Mouse (Mus musculus) layer of hippocampus, adult 2 months (tissue): ENCODE measurements around the gene Sema6c. TPM values are rescaled to one million over a fixed set of nuclear protein-coding genes. Genes with fewer than 3 reads are reported as not detected.
"Not testable (repeated sequence)": the region's sequence is repeated elsewhere in the genome, so short reads cannot be mapped to it uniquely, and the experiment has no call there.

Source experiments
- DNase-seq, 2 experiments: peaks; one replicate each; pipeline ENCODE4 v3.0.0; 2022; ENCODE audit warnings: low spot score in 2 of 2
- H3K27ac ChIP-seq: fragments of 200-600 bp; 2 replicates; pipeline ENCODE4 v1.8.1; 2022
- H3K4me3 ChIP-seq: fragments of 200-600 bp; 2 replicates; pipeline ENCODE4 v1.8.1; 2022; ENCODE audit warnings: mild to moderate bottlenecking
- CTCF ChIP-seq: fragments of 200-600 bp; conservative IDR thresholded peaks from 2 replicates; pipeline ENCODE4 v1.8.1; 2022; ENCODE audit warnings: antibody characterized with exemption, mild to moderate bottlenecking, moderate library complexity
- long read RNA-seq, 2 experiments: library from polyadenylated mRNA; stranded (forward); transcript quantifications; one replicate each; pipeline ENCODE4 v2.0.0; 2021; ENCODE audit warnings: borderline mapping rate in 2 of 2
- total RNA-seq, 2 experiments: library from RNA; stranded (reverse); gene quantifications; 2 replicates each; pipeline ENCODE4 v1.2.3; 2021

Sema6c gene
- 10 to 100 TPM; 33.9 to 46.6 TPM for total RNA-seq
- long read RNA-seq, experiment 1, partial matches to known transcripts = 1 of 26 reads
- long read RNA-seq, experiment 1, other reads (novel, unspliced or antisense) = 22 of 26 reads
- long read RNA-seq, experiment 2, transcript Sema6c-201 (20 exons, 3,933 nt) = major isoform, 6 of 38 reads
- long read RNA-seq, experiment 2, partial matches to known transcripts = 3 of 38 reads
- long read RNA-seq, experiment 2, other reads (novel, unspliced or antisense) = 28 of 38 reads

GRCm38 (mm10) chr3:95159987-95160963 lies at the start of gene Sema6c:
TSS of gene Sema6c (plus strand) at chr3:95160457.
- TF ChIP-seq CTCF = no peak
- peak within 1 kb of the TSS; percentile 77 for H3K27ac ChIP-seq
- peak within 1 kb of the TSS; percentile 60 for H3K4me3 ChIP-seq
- DNase-seq = peak; percentile 87 to 92

- H3K27ac ChIP-seq = peak within 1 kb of the TSS; percentile 92
- TF ChIP-seq CTCF = no peak
- DNase-seq = peak; percentile 86 to 91
- peak within 1 kb of the TSS; percentile 86 for H3K4me3 ChIP-seq
These were observed 49.1 kb upstream of the Sema6c start, which contains the start of gene Vps72 for GRCm38 (mm10) chr3:95110911-95111726. TSS of gene Vps72 (plus strand) at chr3:95111022.

GRCm38 (mm10) chr3:95112760-95113159 lies 47.5 kb upstream of the Sema6c start:
- no peak overlapping the region for H3K27ac ChIP-seq
- TF ChIP-seq CTCF = no peak
- H3K4me3 ChIP-seq = no peak overlapping the region
- no peak for DNase-seq

GRCm38 (mm10) chr3:95117751-95118150 lies 42.5 kb upstream of the Sema6c start:
- Histone ChIP-seq H3K27ac (no peak overlapping the region), H3K4me3 (no peak overlapping the region)
- no peak for DNase-seq
- TF ChIP-seq CTCF = no peak

GRCm38 (mm10) chr3:95121580-95121979 lies 38.7 kb upstream of the Sema6c start:
- Histone ChIP-seq H3K27ac (no peak overlapping the region), H3K4me3 (no peak overlapping the region)
- DNase-seq = no peak
- TF ChIP-seq CTCF = no peak

- no peak for DNase-seq
- TF ChIP-seq CTCF = peak; percentile 74
- Histone ChIP-seq H3K4me3 (no peak within 1 kb of the TSS), H3K27ac (peak within 1 kb of the TSS; percentile 21; the same call in 1 of the 2 replicates)
These were observed 36.0 kb upstream of the Sema6c start, which contains the start of gene Tmod4 for GRCm38 (mm10) chr3:95124246-95124645. TSS of gene Tmod4 (plus strand) at chr3:95124476.

- DNase-seq = peak in 1 of 2 experiments; percentile 42
- Histone ChIP-seq H3K27ac (peak overlapping the region; percentile 21; the same call in 1 of the 2 replicates), H3K4me3 (no peak overlapping the region)
- no peak for TF ChIP-seq CTCF
These were observed 35.3 kb upstream of the Sema6c start for GRCm38 (mm10) chr3:95124972-95125371.

- Histone ChIP-seq H3K27ac (no peak overlapping the region), H3K4me3 (no peak overlapping the region)
- TF ChIP-seq CTCF = no peak
- DNase-seq = no peak
These were observed 31.0 kb upstream of the Sema6c start for GRCm38 (mm10) chr3:95129226-95129651.

GRCm38 (mm10) chr3:95130081-95130480 lies 30.2 kb upstream of the Sema6c start:
- no peak for TF ChIP-seq CTCF
- no peak for DNase-seq
- no peak overlapping the region for H3K27ac ChIP-seq
- H3K4me3 ChIP-seq = no peak overlapping the region

GRCm38 (mm10) chr3:95132389-95132788 lies 27.9 kb upstream of the Sema6c start:
- peak; percentile 65 for TF ChIP-seq CTCF
- not testable (repeated sequence) for DNase-seq, H3K27ac ChIP-seq, H3K4me3 ChIP-seq

GRCm38 (mm10) chr3:95133176-95133575 lies 27.1 kb upstream of the Sema6c start:
- Histone ChIP-seq H3K27ac (peak overlapping the region; percentile 91), H3K4me3 (peak overlapping the region; percentile 63)
- no peak for TF ChIP-seq CTCF
- no peak for DNase-seq

- Histone ChIP-seq H3K4me3 (peak within 1 kb of the TSS; percentile 63), H3K27ac (peak within 1 kb of the TSS; percentile 91)
- peak; percentile 92 to 96 for DNase-seq
- peak; percentile 54 for TF ChIP-seq CTCF
These were observed 26.6 kb upstream of the Sema6c start, which contains the start of the genes Scnm1 and Lysmd1 for GRCm38 (mm10) chr3:95133680-95134101. TSS of gene Scnm1 (minus strand) at chr3:95134011. TSS of gene Lysmd1 (plus strand) at chr3:95134088.

GRCm38 (mm10) chr3:95134133-95134532 lies 26.1 kb upstream of the Sema6c start:
- peak overlapping the region; percentile 63 for H3K4me3 ChIP-seq
- H3K27ac ChIP-seq, DNase-seq: not testable (repeated sequence)
